Mouse (Mus musculus) intestine, embryonic 16.5 days (tissue): ENCODE measurements around the gene Nfkbiz. TPM values are rescaled to one million over a fixed set of nuclear protein-coding genes. Genes with fewer than 3 reads are reported as not detected.
A peak's percentile ranks its signal among the peaks of the same experiment; 100 is the strongest.
"Not testable (repeated sequence)": the region's sequence is repeated elsewhere in the genome, so short reads cannot be mapped to it uniquely, and the experiment has no call there.

Experiments used
- ATAC-seq: fragments of 200-750 bp; cut with Nextera tagmentation; 2 replicates; pipeline ENCODE4 v1.8.0; 2017; ENCODE audit warnings: moderate TSS enrichment, moderate library complexity
- H3K27ac ChIP-seq: fragments of 300-500 bp; sonication (generic); 2 replicates; pipeline ENCODE4 v1.5.1; 2014; ENCODE audit warnings: mild to moderate bottlenecking, low read length
- H3K27me3 ChIP-seq: fragments of 300-500 bp; sonication (generic); replicated peaks from 2 replicates; pipeline ENCODE4 v1.6.1; 2014; ENCODE audit warnings: low read length, control low read depth, mixed read lengths; ENCODE audit not compliant: control insufficient read depth, insufficient read depth
- H3K36me3 ChIP-seq: fragments of 300-500 bp; sonication (generic); 2 replicates; pipeline ENCODE4 v1.6.1; 2014; ENCODE audit warnings: low read length, control low read depth; ENCODE audit not compliant: control insufficient read depth, insufficient read depth
- H3K4me1 ChIP-seq: fragments of 300-500 bp; sonication (generic); 2 replicates; pipeline ENCODE4 v1.6.1; 2014; ENCODE audit warnings: low read length, control low read depth, mixed read lengths; ENCODE audit not compliant: control insufficient read depth, insufficient read depth
- H3K4me2 ChIP-seq: fragments of 300-500 bp; sonication (generic); 2 replicates; pipeline ENCODE4 v1.6.1; 2014; ENCODE audit warnings: low read depth, low read length, control low read depth
- H3K4me3 ChIP-seq: fragments of 300-500 bp; sonication (generic); 2 replicates; pipeline ENCODE4 v1.5.1; 2014; ENCODE audit warnings: mild to moderate bottlenecking, low read length
- H3K9ac ChIP-seq: fragments of 300-500 bp; sonication (generic); 2 replicates; pipeline ENCODE4 v1.6.1; 2014; ENCODE audit warnings: low read depth, low read length
- H3K9me3 ChIP-seq: fragments of 300-500 bp; sonication (generic); 2 replicates; pipeline ENCODE4 v1.6.1; 2016; ENCODE audit warnings: low read length, control low read depth; ENCODE audit not compliant: control insufficient read depth
- WGBS: fragments of 180-500 bp; shearing (Covaris S2); extraction: QIAGEN DNeasy Blood & Tissue Kit; methylation state at CpG from one replicate; pipeline ENCODE4 v1.1.7; 2014; 5-methylcytosine and 5-hydroxymethylcytosine counted together
- polyA plus RNA-seq: library from polyadenylated mRNA; unstranded; fragments of >200 nt; fragmentation: Nextera tagmentation; extraction: Ambion mirVana; gene quantifications from 2 replicates; pipeline ENCODE4 v1.2.1, GENCODE M21; 2015

The Nfkbiz gene
- 8.8 and 10.2 TPM in 2 replicates for polyA plus RNA-seq

- H3K27me3 ChIP-seq, result no peaks in the 10 kb centered on the region
- peaks cover under 1% of the 10 kb centered on the region; the same call in 1 of the 2 replicates for H3K36me3 ChIP-seq
- under 1% methylated on average over 40 of the region's 40 CpGs for whole genome bisulfite sequencing
- H3K4me1 ChIP-seq, result peaks cover 8% of the 10 kb centered on the region; the same call in 1 of the 2 replicates
- peak within 1 kb of the TSS; percentile 83 for H3K27ac ChIP-seq
- no peaks in the 10 kb centered on the region for H3K9me3 ChIP-seq
- peak within 1 kb of the TSS; percentile 92 for H3K9ac ChIP-seq
- H3K4me2 ChIP-seq, result peak within 1 kb of the TSS; percentile 86
- ATAC-seq, result peak; percentile 97
- peak within 1 kb of the TSS; percentile 70 for H3K4me3 ChIP-seq
These were observed at the start of gene Nfkbiz for GRCm38 (mm10) chr16:55838510-55839474. Nfkbiz (minus strand) TSS chr16:55838899.

GRCm38 (mm10) chr16:55887814-55888583 is 49.3 kb upstream of the Nfkbiz start:
- H3K27me3 ChIP-seq, result no peaks in the 10 kb centered on the region
- no peak overlapping the region for H3K27ac ChIP-seq
- H3K36me3 ChIP-seq, result no peaks in the 10 kb centered on the region
- no peak for ATAC-seq
- H3K4me2 ChIP-seq, result no peak overlapping the region
- 69% methylated on average over 7 of the region's 7 CpGs for WGBS
- no peaks in the 10 kb centered on the region for H3K4me1 ChIP-seq
- H3K9me3 ChIP-seq, result no peaks in the 10 kb centered on the region
- H3K9ac ChIP-seq, result no peak overlapping the region
- no peak overlapping the region for H3K4me3 ChIP-seq

GRCm38 (mm10) chr16:55884246-55884645 is 45.5 kb upstream of the Nfkbiz start:
- WGBS, result 84% methylated on average over 11 of the region's 11 CpGs
- Histone ChIP-seq H3K36me3 (no peaks in the 10 kb centered on the region), H3K4me3 (no peak overlapping the region), H3K9ac (no peak overlapping the region), H3K9me3 (no peaks in the 10 kb centered on the region), H3K4me1 (no peaks in the 10 kb centered on the region), H3K27ac (no peak overlapping the region), H3K27me3 (no peaks in the 10 kb centered on the region), H3K4me2 (no peak overlapping the region)
- ATAC-seq, result no peak

- H3K4me1 ChIP-seq, result no peaks in the 10 kb centered on the region
- no peak overlapping the region for H3K4me2 ChIP-seq
- no peaks in the 10 kb centered on the region for H3K27me3 ChIP-seq
- ATAC-seq, result no peak
- no peak overlapping the region for H3K4me3 ChIP-seq
- no peak overlapping the region for H3K9ac ChIP-seq
- no peaks in the 10 kb centered on the region for H3K9me3 ChIP-seq
- H3K27ac ChIP-seq, result no peak overlapping the region
- no peaks in the 10 kb centered on the region for H3K36me3 ChIP-seq
- 64% methylated on average over 6 of the region's 6 CpGs for WGBS
These were observed 37.3 kb upstream of the Nfkbiz start for GRCm38 (mm10) chr16:55876025-55876424.

- 74% methylated on average over 4 of the region's 4 CpGs for WGBS
- Histone ChIP-seq H3K9me3 (no peaks in the 10 kb centered on the region), H3K27me3 (no peaks in the 10 kb centered on the region), H3K27ac (no peak overlapping the region), H3K36me3 (no peaks in the 10 kb centered on the region), H3K4me3 (no peak overlapping the region), H3K4me2 (no peak overlapping the region), H3K4me1 (no peaks in the 10 kb centered on the region), H3K9ac (no peak overlapping the region)
- no peak for ATAC-seq
These were observed 25.1 kb upstream of the Nfkbiz start for GRCm38 (mm10) chr16:55863832-55864231.

- H3K27me3 ChIP-seq, result no peaks in the 10 kb centered on the region
- H3K4me1 ChIP-seq, result no peaks in the 10 kb centered on the region
- ATAC-seq, result peak; percentile 49; the same call in 1 of the 2 replicates
- H3K9ac ChIP-seq, result no peak overlapping the region
- H3K36me3 ChIP-seq, result no peaks in the 10 kb centered on the region
- H3K27ac ChIP-seq, result no peak overlapping the region
- H3K4me3 ChIP-seq, result no peak overlapping the region
- no peak overlapping the region for H3K4me2 ChIP-seq
- 23% methylated on average over 7 of the region's 7 CpGs for whole genome bisulfite sequencing
- no peaks in the 10 kb centered on the region for H3K9me3 ChIP-seq
These were observed 24.6 kb upstream of the Nfkbiz start for GRCm38 (mm10) chr16:55863149-55863815.

- H3K4me2 ChIP-seq, result no peak overlapping the region
- H3K9me3 ChIP-seq, result no peaks in the 10 kb centered on the region
- WGBS, result 87% methylated on average over 3 of the region's 3 CpGs
- no peak for ATAC-seq
- H3K27me3 ChIP-seq, result no peaks in the 10 kb centered on the region
- H3K9ac ChIP-seq, result no peak overlapping the region
- no peak overlapping the region for H3K4me3 ChIP-seq
- no peaks in the 10 kb centered on the region for H3K36me3 ChIP-seq
- H3K4me1 ChIP-seq, result no peaks in the 10 kb centered on the region
- H3K27ac ChIP-seq, result no peak overlapping the region
These were observed 22.4 kb upstream of the Nfkbiz start for GRCm38 (mm10) chr16:55861104-55861503.

GRCm38 (mm10) chr16:55859421-55859820 is 20.7 kb upstream of the Nfkbiz start:
- not testable (repeated sequence) for H3K4me2 ChIP-seq, H3K27me3 ChIP-seq, H3K9me3 ChIP-seq, H3K36me3 ChIP-seq, ATAC-seq, H3K4me3 ChIP-seq, H3K4me1 ChIP-seq, H3K27ac ChIP-seq, H3K9ac ChIP-seq
- WGBS, result 96% methylated on average over 4 of the region's 4 CpGs

- H3K27ac ChIP-seq, result no peak overlapping the region
- 67% methylated on average over 6 of the region's 6 CpGs for WGBS
- no peaks in the 10 kb centered on the region for H3K4me1 ChIP-seq
- ATAC-seq, result peak; percentile 56
- H3K9me3 ChIP-seq, result no peaks in the 10 kb centered on the region
- H3K27me3 ChIP-seq, result no peaks in the 10 kb centered on the region
- no peaks in the 10 kb centered on the region for H3K36me3 ChIP-seq
- no peak overlapping the region for H3K9ac ChIP-seq
- H3K4me2 ChIP-seq, result no peak overlapping the region
- no peak overlapping the region for H3K4me3 ChIP-seq
These were observed 19.8 kb upstream of the Nfkbiz start for GRCm38 (mm10) chr16:55858465-55858864.
